8 mouse cellular contexts compared by ENCODE assay signal in genomic region chr2:121452990-121453389, GRCm38 (mm10). TPM values are rescaled to one million over a fixed set of nuclear protein-coding genes. Genes with fewer than 3 reads are reported as not detected.
DNase-seq lines count a peak whose midpoint lies in the region; ATAC-seq and TF ChIP-seq lines count a peak whose summit lies in the region.

Hypk (plus strand) TSS chr2:121453290.

- H3K27me3 ChIP-seq in lung, embryonic 14.5 days (ENCODE audit: insufficient read depth, low read length) = no peaks in the 10 kb centered on the region
- H3K27me3 ChIP-seq in embryonic facial prominence, embryonic 11.5 days (ENCODE audit: control insufficient read depth, insufficient read depth, low read length) = no peaks in the 10 kb centered on the region
- H3K27me3 ChIP-seq in heart, embryonic 14.5 days (ENCODE audit: control insufficient read depth, insufficient read depth, low read length) = no peaks in the 10 kb centered on the region
- no peaks in the 10 kb centered on the region for H3K27me3 ChIP-seq in neural tube, embryonic 12.5 days (replicated peaks)

- no peak for TF ChIP-seq CTCF in lung, embryonic 14.5 days (IDR thresholded peaks at IDR 0.05; ENCODE audit: low read depth)

- intact Hi-C loops in left cerebral cortex, postnatal 25 days (cut with DNase I) = no loop called here

- H3K9ac ChIP-seq in lung, embryonic 14.5 days = peak within 1 kb of the TSS; percentile 13; the same call in 1 of the 2 replicates
- no peak within 1 kb of the TSS for H3K9ac ChIP-seq in embryonic facial prominence, embryonic 11.5 days (replicated peaks; ENCODE audit: low read length)
- H3K9ac ChIP-seq in heart, embryonic 14.5 days (ENCODE audit: low read length) = peak within 1 kb of the TSS; percentile 12
- no peak within 1 kb of the TSS for H3K9ac ChIP-seq in neural tube, embryonic 12.5 days

- no peak for DNase-seq in lung, embryonic 14.5 days
- no peak for DNase-seq in lung, postnatal 36 days
- DNase-seq in embryonic facial prominence, embryonic 11.5 days (ENCODE audit: low spot score) = no peak
- DNase-seq in left cerebral cortex, postnatal 25 days (ENCODE audit: low spot score in 2 of 2) = peak in 1 of 2 experiments; percentile 39
- DNase-seq in spleen, postnatal 4 days (ENCODE audit: low spot score in 2 of 2) = no peak
- no peak for DNase-seq in kidney, postnatal 14 days

- peaks cover 32% of the 10 kb centered on the region for H3K36me3 ChIP-seq in lung, embryonic 14.5 days (ENCODE audit: insufficient read depth)
- H3K36me3 ChIP-seq in embryonic facial prominence, embryonic 11.5 days (replicated peaks; ENCODE audit: control insufficient read depth, insufficient read depth, low read depth, low read length) = no peaks in the 10 kb centered on the region; the same call in 1 of the 2 replicates
- H3K36me3 ChIP-seq in heart, embryonic 14.5 days (ENCODE audit: control insufficient read depth, insufficient read depth, low read length) = peaks cover 46% of the 10 kb centered on the region
- peaks cover 12% of the 10 kb centered on the region for H3K36me3 ChIP-seq in neural tube, embryonic 12.5 days

- H3K4me1 ChIP-seq in lung, embryonic 14.5 days (ENCODE audit: insufficient read depth) = peaks cover 4% of the 10 kb centered on the region; the same call in 1 of the 2 replicates
- no peaks in the 10 kb centered on the region for H3K4me1 ChIP-seq in embryonic facial prominence, embryonic 11.5 days (ENCODE audit: control insufficient read depth, insufficient read depth, low read length)
- peaks cover 13 to 46% of the 10 kb centered on the region in 2 experiments for H3K4me1 ChIP-seq in heart, embryonic 14.5 days (ENCODE audit: control insufficient read depth in 2 of 2, insufficient read depth in 2 of 2, low read length in 2 of 2)
- peaks cover 27% of the 10 kb centered on the region for H3K4me1 ChIP-seq in neural tube, embryonic 12.5 days

- ATAC-seq in lung, embryonic 14.5 days (ENCODE audit: insufficient read depth) = no peak
- ATAC-seq in embryonic facial prominence, embryonic 11.5 days (replicated peaks; ENCODE audit: insufficient number of reproducible peaks, low FRiP score, low TSS enrichment, low read depth) = no peak
- ATAC-seq in heart, embryonic 14.5 days (ENCODE audit: insufficient number of reproducible peaks, insufficient read depth, low FRiP score, low read depth) = no peak
- no peak for ATAC-seq in neural tube, embryonic 12.5 days (ENCODE audit: low FRiP score, low read depth)

- H3K4me3 ChIP-seq in lung, embryonic 14.5 days (ENCODE audit: low read depth, low read length) = no peak within 1 kb of the TSS
- no peak within 1 kb of the TSS for H3K4me3 ChIP-seq in embryonic facial prominence, embryonic 11.5 days (ENCODE audit: low read depth, low read length)
- no peak within 1 kb of the TSS for H3K4me3 ChIP-seq in heart, embryonic 14.5 days (ENCODE audit: control insufficient read depth in 1 of 2, insufficient read depth in 1 of 2, low read depth in 1 of 2, low read length in 2 of 2)
- no peak within 1 kb of the TSS for H3K4me3 ChIP-seq in neural tube, embryonic 12.5 days

- no peaks in the 10 kb centered on the region for H3K9me3 ChIP-seq in lung, embryonic 14.5 days (ENCODE audit: low read depth, low read length)
- no peaks in the 10 kb centered on the region for H3K9me3 ChIP-seq in embryonic facial prominence, embryonic 11.5 days (replicated peaks; ENCODE audit: control insufficient read depth, low read length)
- no peaks in the 10 kb centered on the region for H3K9me3 ChIP-seq in heart, embryonic 14.5 days (ENCODE audit: control insufficient read depth, low read length)
- H3K9me3 ChIP-seq in neural tube, embryonic 12.5 days = no peaks in the 10 kb centered on the region

- H3K4me2 ChIP-seq in lung, embryonic 14.5 days = no peak within 1 kb of the TSS
- H3K4me2 ChIP-seq in embryonic facial prominence, embryonic 11.5 days (ENCODE audit: low read depth, low read length) = no peak within 1 kb of the TSS
- peak within 1 kb of the TSS; percentile 48 for H3K4me2 ChIP-seq in heart, embryonic 14.5 days (ENCODE audit: low read length)
- H3K4me2 ChIP-seq in neural tube, embryonic 12.5 days (replicated peaks) = no peak within 1 kb of the TSS

- 62% methylated on average over 4 of the region's 4 CpGs for WGBS in lung, embryonic 14.5 days
- WGBS in embryonic facial prominence, embryonic 11.5 days = 78% methylated on average over 4 of the region's 4 CpGs
- 40% methylated on average over 4 of the region's 4 CpGs for WGBS in heart, embryonic 14.5 days
- WGBS in neural tube, embryonic 12.5 days = 83% methylated on average over 4 of the region's 4 CpGs

- H3K27ac ChIP-seq in lung, embryonic 14.5 days (ENCODE audit: low read depth) = no peak within 1 kb of the TSS
- H3K27ac ChIP-seq in embryonic facial prominence, embryonic 11.5 days (replicated peaks; ENCODE audit: low read depth, low read length) = no peak within 1 kb of the TSS
- H3K27ac ChIP-seq in heart, embryonic 14.5 days (replicated peaks in 1 of 2; ENCODE audit: control insufficient read depth in 1 of 2, insufficient read depth in 1 of 2, low read depth in 2 of 2, low read length in 2 of 2) = peak within 1 kb of the TSS; percentile 66 to 86
- H3K27ac ChIP-seq in neural tube, embryonic 12.5 days = no peak within 1 kb of the TSS

RNA-seq across cellular contexts. Expression of gene Hypk, which starts in this region (rescaled TPM):
- polyA plus RNA-seq in lung, embryonic 14.5 days (2014; fragmentation: Nextera tagmentation; extraction: Ambion mirVana) = 87.4 and 97.0 TPM in 2 replicates
- polyA plus RNA-seq in embryonic facial prominence, embryonic 11.5 days (2014; fragmentation: Nextera tagmentation; extraction: Ambion mirVana) = 128 and 157 TPM in 2 replicates
- polyA plus RNA-seq in heart, embryonic 14.5 days (2014; fragmentation: Nextera tagmentation; extraction: Ambion mirVana) = 85.7 and 101 TPM in 2 replicates
- 10 to 100 TPM; 13.9 to 16.1 TPM for total RNA-seq in left cerebral cortex, postnatal 25 days (2021)
- polyA plus RNA-seq in neural tube, embryonic 12.5 days (2016; fragmentation: Nextera tagmentation; extraction: Ambion mirVana) = 97.6 and 113 TPM in 2 replicates

Comparison
In these comparisons a context has a peak if more than half of its experiments do, and no peak if none do; other contexts are left out.
1. H3K27ac ChIP-seq: peak in heart, embryonic 14.5 days (2 of 2); none in lung, embryonic 14.5 days (single experiment), embryonic facial prominence, embryonic 11.5 days (single experiment) and neural tube, embryonic 12.5 days (single experiment).
2. H3K9ac ChIP-seq: peak in lung, embryonic 14.5 days (single experiment) and heart, embryonic 14.5 days (single experiment); none in embryonic facial prominence, embryonic 11.5 days (single experiment) and neural tube, embryonic 12.5 days (single experiment).